Mouse (Mus musculus) limb, embryonic 15.5 days (tissue): Measurements from ENCODE around the gene Khdc1a. TPM values are rescaled to one million over a fixed set of nuclear protein-coding genes. Genes with fewer than 3 reads are reported as not detected.

ENCODE experiments used
- polyA plus RNA-seq: library from polyadenylated mRNA; unstranded; fragments of >200 nt; fragmentation: Nextera tagmentation; extraction: Ambion mirVana; gene quantifications from 2 replicates; pipeline ENCODE4 v1.2.1, GENCODE M21; 2015

The Khdc1a gene
- polyA plus RNA-seq, 1 experiment from 2014 or later: not detected

Other genes starting within 250 kb of the Khdc1a start
- 11.6 TPM in 2 replicates for gene Tmem14a, start 131.1 kb upstream of the Khdc1a start, polyA plus RNA-seq
- gene Gsta3, start 109.1 kb upstream of the Khdc1a start, polyA plus RNA-seq: 4.0 and 5.7 TPM in 2 replicates
- not detected in 2 replicates for gene Khdc1c, start 18.7 kb downstream of the Khdc1a start, polyA plus RNA-seq
- 0.10 TPM in 1 of 2 replicates, not detected in the other for gene Khdc1b, start 33.9 kb downstream of the Khdc1a start, polyA plus RNA-seq